Mouse (Mus musculus) midbrain, embryonic 10.5 days (tissue): ENCODE results near the gene Ost4. TPM values are rescaled to one million over a fixed set of nuclear protein-coding genes. Genes with fewer than 3 reads are reported as not detected.
A peak's percentile ranks its signal among the peaks of the same experiment; 100 is the strongest.

Experiments used
- DNase-seq: peaks from one replicate; pipeline ENCODE4 v3.0.0-alpha.2; 2017; ENCODE audit warnings: low spot score
- H3K27ac ChIP-seq: fragments of 300-500 bp; sonication (generic); replicated peaks from 2 replicates; pipeline ENCODE4 v1.5.1; 2016; ENCODE audit warnings: mild to moderate bottlenecking
- H3K27me3 ChIP-seq: fragments of 300-500 bp; sonication (generic); 2 replicates; pipeline ENCODE4 v1.6.1; 2016; ENCODE audit warnings: low read depth, mild to moderate bottlenecking; ENCODE audit not compliant: poor library complexity, severe bottlenecking
- H3K36me3 ChIP-seq: fragments of 300-500 bp; sonication (generic); 2 replicates; pipeline ENCODE4 v1.6.1; 2016; ENCODE audit warnings: mild to moderate bottlenecking, moderate library complexity
- H3K4me1 ChIP-seq: fragments of 300-500 bp; sonication (generic); 2 replicates; pipeline ENCODE4 v1.6.1; 2016
- H3K4me3 ChIP-seq: fragments of 300-500 bp; sonication (generic); 2 replicates; pipeline ENCODE4 v1.5.1; 2016; ENCODE audit warnings: mild to moderate bottlenecking, moderate library complexity
- H3K9me3 ChIP-seq: fragments of 300-500 bp; sonication (generic); replicated peaks from 2 replicates; pipeline ENCODE4 v1.6.1; 2016; ENCODE audit warnings: mild to moderate bottlenecking
- WGBS: fragments of 180-500 bp; shearing (Covaris S2); methylation state at CpG from one replicate; pipeline ENCODE4 v1.1.7; 2016; 5-methylcytosine and 5-hydroxymethylcytosine counted together
- polyA plus RNA-seq: library from polyadenylated mRNA; unstranded; fragments of >200 nt; fragmentation: Nextera tagmentation; extraction: Ambion mirVana; gene quantifications from 2 replicates; pipeline ENCODE4 v1.2.1, GENCODE M21; 2016

Gene Ost4
- polyA plus RNA-seq, 1 experiment from 2014 or later, result 415 TPM

- Histone ChIP-seq H3K36me3 (peaks cover 8% of the 10 kb centered on the region), H3K9me3 (no peaks in the 10 kb centered on the region), H3K27me3 (peaks cover 12% of the 10 kb centered on the region), H3K4me3 (no peak overlapping the region), H3K27ac (no peak overlapping the region), H3K4me1 (peaks cover 63% of the 10 kb centered on the region)
- no peak for DNase-seq
Observed at GRCm38 (mm10) chr5:30910481-30910880, 2.9 kb upstream of the Ost4 start.

- Histone ChIP-seq H3K4me3 (no peak overlapping the region), H3K36me3 (peaks cover 14% of the 10 kb centered on the region), H3K4me1 (peaks cover 62% of the 10 kb centered on the region), H3K27me3 (peaks cover 12% of the 10 kb centered on the region), H3K27ac (no peak overlapping the region), H3K9me3 (no peaks in the 10 kb centered on the region)
- WGBS, result 89% methylated on average over 7 of the region's 7 CpGs
- DNase-seq, result no peak
Observed at GRCm38 (mm10) chr5:30909863-30910262, 2.3 kb upstream of the Ost4 start.

- Histone ChIP-seq H3K36me3 (peaks cover 20% of the 10 kb centered on the region), H3K27me3 (peaks cover 12% of the 10 kb centered on the region), H3K4me1 (peaks cover 56% of the 10 kb centered on the region), H3K4me3 (no peak overlapping the region), H3K9me3 (no peaks in the 10 kb centered on the region), H3K27ac (no peak overlapping the region)
- WGBS, result 56% methylated on average over 7 of the region's 7 CpGs
- no peak for DNase-seq
Observed at GRCm38 (mm10) chr5:30909300-30909659, 1.7 kb upstream of the Ost4 start.

- Histone ChIP-seq H3K9me3 (no peaks in the 10 kb centered on the region), H3K4me1 (peaks cover 50% of the 10 kb centered on the region), H3K27me3 (peaks cover 12% of the 10 kb centered on the region), H3K36me3 (peaks cover 26% of the 10 kb centered on the region), H3K4me3 (peak overlapping the region; percentile 70), H3K27ac (peak overlapping the region; percentile 92)
- no peak for DNase-seq
- 56% methylated on average over 13 of the region's 13 CpGs for WGBS
Observed at GRCm38 (mm10) chr5:30908426-30909299, 1.1 kb upstream of the Ost4 start.

GRCm38 (mm10) chr5:30901860-30902259 is 5.7 kb downstream of the Ost4 start:
- H3K9me3 ChIP-seq, result no peaks in the 10 kb centered on the region
- WGBS, result 94% methylated on average over 5 of the region's 5 CpGs
- H3K36me3 ChIP-seq, result peaks cover 91% of the 10 kb centered on the region
- DNase-seq, result no peak
- no peaks in the 10 kb centered on the region for H3K27me3 ChIP-seq
- peaks cover 19% of the 10 kb centered on the region for H3K4me1 ChIP-seq
- no peak overlapping the region for H3K27ac ChIP-seq
- no peak overlapping the region for H3K4me3 ChIP-seq

GRCm38 (mm10) chr5:30890375-30890774 is 17.2 kb downstream of the Ost4 start:
- peaks cover 30% of the 10 kb centered on the region for H3K4me1 ChIP-seq
- H3K9me3 ChIP-seq, result no peaks in the 10 kb centered on the region
- peaks cover 52% of the 10 kb centered on the region for H3K36me3 ChIP-seq
- peak overlapping the region; percentile 94; the same call in 1 of the 2 replicates for H3K27ac ChIP-seq
- WGBS, result 88% methylated on average over 7 of the region's 7 CpGs
- no peak for DNase-seq
- no peaks in the 10 kb centered on the region for H3K27me3 ChIP-seq
- peak overlapping the region; percentile 73 for H3K4me3 ChIP-seq

GRCm38 (mm10) chr5:30889088-30889754 is 18.4 kb downstream of the Ost4 start:
- peaks cover 30% of the 10 kb centered on the region for H3K4me1 ChIP-seq
- peak overlapping the region; percentile 94 for H3K27ac ChIP-seq
- peak overlapping the region; percentile 73 for H3K4me3 ChIP-seq
- no peaks in the 10 kb centered on the region for H3K27me3 ChIP-seq
- no peaks in the 10 kb centered on the region for H3K9me3 ChIP-seq
- DNase-seq, result no peak
- peaks cover 40% of the 10 kb centered on the region for H3K36me3 ChIP-seq
- WGBS, result 2% methylated on average over 41 of the region's 42 CpGs

- peaks cover 33% of the 10 kb centered on the region for H3K36me3 ChIP-seq
- H3K27me3 ChIP-seq, result no peaks in the 10 kb centered on the region
- H3K27ac ChIP-seq, result peak within 1 kb of the TSS; percentile 94
- under 1% methylated on average over 42 of the region's 42 CpGs for WGBS
- DNase-seq, result peak; percentile 98
- peak within 1 kb of the TSS; percentile 73 for H3K4me3 ChIP-seq
- no peaks in the 10 kb centered on the region for H3K9me3 ChIP-seq
- peaks cover 30% of the 10 kb centered on the region for H3K4me1 ChIP-seq
Observed at GRCm38 (mm10) chr5:30888337-30889087, 19.1 kb downstream of the Ost4 start, which contains the start of gene Agbl5. Gene Agbl5 (plus strand): TSS chr5:30888694.

- Histone ChIP-seq H3K27me3 (no peaks in the 10 kb centered on the region), H3K27ac (peak overlapping the region; percentile 94), H3K9me3 (no peaks in the 10 kb centered on the region), H3K4me1 (peaks cover 30% of the 10 kb centered on the region), H3K36me3 (peaks cover 27% of the 10 kb centered on the region), H3K4me3 (peak overlapping the region; percentile 73)
- WGBS, result under 1% methylated on average over 28 of the region's 28 CpGs
- peak; percentile 95 for DNase-seq
Observed at GRCm38 (mm10) chr5:30887858-30888336, 19.7 kb downstream of the Ost4 start.

GRCm38 (mm10) chr5:30887331-30887761 is 20.2 kb downstream of the Ost4 start:
- Histone ChIP-seq H3K27me3 (no peaks in the 10 kb centered on the region), H3K4me3 (peak overlapping the region; percentile 73), H3K27ac (peak overlapping the region; percentile 94), H3K4me1 (peaks cover 30% of the 10 kb centered on the region), H3K9me3 (no peaks in the 10 kb centered on the region), H3K36me3 (peaks cover 21% of the 10 kb centered on the region)
- WGBS, result under 1% methylated on average over 19 of the region's 19 CpGs
- DNase-seq, result peak; percentile 83

- WGBS, result 42% methylated on average over 5 of the region's 5 CpGs
Observed at GRCm38 (mm10) chr5:30886731-30887130, 20.9 kb downstream of the Ost4 start.

GRCm38 (mm10) chr5:30886209-30886608 is 21.4 kb downstream of the Ost4 start:
- DNase-seq, result no peak
- peak overlapping the region; percentile 73 for H3K4me3 ChIP-seq
- WGBS, result 63% methylated on average over 4 of the region's 4 CpGs
- peaks cover 30% of the 10 kb centered on the region for H3K4me1 ChIP-seq
- H3K27me3 ChIP-seq, result no peaks in the 10 kb centered on the region
- H3K36me3 ChIP-seq, result peaks cover 10% of the 10 kb centered on the region
- H3K27ac ChIP-seq, result peak overlapping the region; percentile 94; the same call in 1 of the 2 replicates
- H3K9me3 ChIP-seq, result no peaks in the 10 kb centered on the region

More at GRCm38 (mm10) chr5:30886731-30887130, 20.9 kb downstream of the Ost4 start:
- no peaks in the 10 kb centered on the region for H3K27me3 ChIP-seq
- no peaks in the 10 kb centered on the region for H3K9me3 ChIP-seq
- H3K4me1 ChIP-seq, result peaks cover 30% of the 10 kb centered on the region
- peaks cover 15% of the 10 kb centered on the region for H3K36me3 ChIP-seq
- no peak for DNase-seq
- peak overlapping the region; percentile 73 for H3K4me3 ChIP-seq
- H3K27ac ChIP-seq, result peak overlapping the region; percentile 94
